Mouse (Mus musculus) heart, embryonic 11.5 days (tissue): Measurements from ENCODE around the gene Sfmbt2. TPM values are rescaled to one million over a fixed set of nuclear protein-coding genes. Genes with fewer than 3 reads are reported as not detected.

Experiments
- ATAC-seq: fragments of 200-750 bp; cut with Nextera tagmentation; replicated peaks from 2 replicates; pipeline ENCODE4 v1.8.0; 2017; ENCODE audit warnings: moderate library complexity; ENCODE audit not compliant: insufficient number of reproducible peaks, low FRiP score, low TSS enrichment
- H3K27ac ChIP-seq: fragments of 300-500 bp; sonication (generic); 2 replicates; pipeline ENCODE4 v1.5.1; 2014; ENCODE audit warnings: mild to moderate bottlenecking, low read depth, low read length
- H3K27me3 ChIP-seq: fragments of 300-500 bp; sonication (generic); 2 replicates; pipeline ENCODE4 v1.6.1; 2014; ENCODE audit warnings: mild to moderate bottlenecking, low read length, mixed read lengths; ENCODE audit not compliant: control insufficient read depth, insufficient read depth
- H3K36me3 ChIP-seq: fragments of 300-500 bp; sonication (generic); 2 replicates; pipeline ENCODE4 v1.6.1; 2014; ENCODE audit warnings: mild to moderate bottlenecking, low read length, moderate library complexity, mixed read lengths; ENCODE audit not compliant: control insufficient read depth, insufficient read depth
- H3K4me1 ChIP-seq: fragments of 300-500 bp; sonication (generic); 2 replicates; pipeline ENCODE4 v1.6.1; 2014; ENCODE audit warnings: low read length; ENCODE audit not compliant: control insufficient read depth, insufficient read depth
- H3K4me2 ChIP-seq: fragments of 300-500 bp; sonication (generic); 2 replicates; pipeline ENCODE4 v1.6.1; 2014; ENCODE audit warnings: mild to moderate bottlenecking, moderate library complexity
- H3K4me3 ChIP-seq: fragments of 300-500 bp; sonication (generic); 2 replicates; pipeline ENCODE4 v1.5.1; 2014; ENCODE audit warnings: low read depth, low read length
- H3K9ac ChIP-seq: fragments of 300-500 bp; sonication (generic); 2 replicates; pipeline ENCODE4 v1.6.1; 2014; ENCODE audit warnings: mild to moderate bottlenecking, low read depth, low read length, moderate library complexity
- H3K9me3 ChIP-seq: fragments of 300-500 bp; sonication (generic); replicated peaks from 2 replicates; pipeline ENCODE4 v1.6.1; 2016; ENCODE audit warnings: low read length; ENCODE audit not compliant: control insufficient read depth
- WGBS: fragments of 180-500 bp; shearing (Covaris S2); extraction: QIAGEN DNeasy Blood & Tissue Kit; methylation state at CpG from one replicate; pipeline ENCODE4 v1.1.7; 2014; ENCODE audit not compliant: insufficient replicate concordance; 5-methylcytosine and 5-hydroxymethylcytosine counted together
- polyA plus RNA-seq: library from polyadenylated mRNA; unstranded; fragments of >200 nt; fragmentation: Nextera tagmentation; extraction: Ambion mirVana; gene quantifications from 2 replicates; pipeline ENCODE4 v1.2.1, GENCODE M21; 2014

Gene Sfmbt2
- polyA plus RNA-seq, 1 experiment from 2014 or later: 1.5 TPM

DNA sequence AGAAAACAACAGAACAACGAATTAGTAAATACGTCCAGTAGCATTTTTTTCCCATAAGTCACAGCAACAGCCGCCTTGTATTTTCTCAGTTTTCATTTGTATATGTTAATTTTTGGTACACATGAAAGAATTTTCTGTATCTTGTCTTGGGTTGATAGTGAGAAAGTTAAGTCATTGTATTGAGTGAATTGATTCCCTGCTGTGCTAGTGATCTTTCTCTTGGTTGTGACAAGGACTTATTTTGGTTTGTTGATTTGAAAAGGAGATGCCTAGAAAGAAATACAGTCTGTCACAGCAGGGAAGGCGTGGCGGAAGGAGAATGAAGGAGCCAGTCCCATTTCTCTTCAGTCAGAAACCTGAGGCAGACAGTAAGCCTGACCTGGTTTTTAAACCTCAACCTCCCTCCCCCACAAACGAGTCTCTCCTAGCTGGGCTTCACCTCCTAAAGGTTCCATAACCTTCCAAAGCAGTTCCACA, 50.7 kb downstream of the Sfmbt2 start:
- no peak overlapping the region for H3K4me2 ChIP-seq
- no peak for ATAC-seq
- H3K9me3 ChIP-seq: no peaks in the 10 kb centered on the region
- H3K9ac ChIP-seq: no peak overlapping the region
- no peaks in the 10 kb centered on the region for H3K4me1 ChIP-seq
- no peaks in the 10 kb centered on the region for H3K27me3 ChIP-seq
- H3K36me3 ChIP-seq: no peaks in the 10 kb centered on the region
- 71% methylated on average over 6 of the region's 6 CpGs for WGBS
- H3K4me3 ChIP-seq: no peak overlapping the region
- no peak overlapping the region for H3K27ac ChIP-seq

DNA sequence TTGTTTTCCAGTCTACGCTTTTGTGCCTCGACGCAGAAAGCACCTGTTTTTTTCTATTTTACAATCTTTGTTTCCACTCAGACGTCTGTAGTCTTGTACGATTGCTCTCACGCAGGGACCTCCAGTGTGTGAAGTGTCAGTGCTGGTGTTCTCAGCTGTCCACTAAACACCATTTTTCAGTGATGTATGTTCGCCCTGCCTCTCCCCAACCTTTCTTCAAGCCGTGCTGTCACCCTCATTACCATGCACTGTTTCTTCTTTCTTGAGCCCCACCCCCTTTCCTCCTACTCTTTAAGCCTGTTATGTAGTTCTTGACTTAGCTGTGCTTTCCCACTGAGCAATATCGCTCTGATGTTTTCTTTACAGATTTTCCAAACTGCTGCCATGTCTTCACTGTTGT, 67.0 kb downstream of the Sfmbt2 start:
- H3K9me3 ChIP-seq: no peaks in the 10 kb centered on the region
- 70% methylated on average over 9 of the region's 9 CpGs for WGBS

DNA sequence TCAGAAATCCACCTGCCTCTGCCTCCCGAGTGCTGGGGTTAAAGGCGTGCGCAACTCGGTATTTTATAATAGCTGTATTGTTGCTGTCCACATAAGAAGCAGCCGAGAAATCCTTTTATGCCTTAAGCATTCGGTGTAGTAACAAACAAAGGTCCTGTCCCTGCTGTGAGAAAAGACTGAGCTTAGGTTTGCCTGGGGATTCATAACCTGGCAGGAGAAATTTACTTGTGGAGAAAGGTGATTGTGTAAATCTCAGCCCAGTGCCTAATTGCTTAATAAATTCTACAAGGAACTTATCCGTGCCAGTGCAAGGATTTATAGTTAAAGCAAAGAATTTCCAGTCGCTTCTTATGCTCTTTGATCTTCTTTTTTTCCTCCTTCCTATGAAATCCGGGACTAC, 71.5 kb downstream of the Sfmbt2 start:
- Histone ChIP-seq H3K4me3 (no peak overlapping the region), H3K4me2 (no peak overlapping the region), H3K9ac (no peak overlapping the region), H3K4me1 (no peaks in the 10 kb centered on the region), H3K9me3 (no peaks in the 10 kb centered on the region), H3K27ac (no peak overlapping the region), H3K36me3 (no peaks in the 10 kb centered on the region), H3K27me3 (no peaks in the 10 kb centered on the region)
- no peak for ATAC-seq
- WGBS: 79% methylated on average over 9 of the region's 9 CpGs

More for the DNA sequence above, 67.0 kb downstream of the Sfmbt2 start:
- H3K36me3 ChIP-seq: no peaks in the 10 kb centered on the region
- H3K4me3 ChIP-seq: no peak overlapping the region
- no peak for ATAC-seq
- no peaks in the 10 kb centered on the region for H3K27me3 ChIP-seq
- H3K4me2 ChIP-seq: no peak overlapping the region
- H3K4me1 ChIP-seq: no peaks in the 10 kb centered on the region
- H3K27ac ChIP-seq: no peak overlapping the region
- no peak overlapping the region for H3K9ac ChIP-seq

DNA sequence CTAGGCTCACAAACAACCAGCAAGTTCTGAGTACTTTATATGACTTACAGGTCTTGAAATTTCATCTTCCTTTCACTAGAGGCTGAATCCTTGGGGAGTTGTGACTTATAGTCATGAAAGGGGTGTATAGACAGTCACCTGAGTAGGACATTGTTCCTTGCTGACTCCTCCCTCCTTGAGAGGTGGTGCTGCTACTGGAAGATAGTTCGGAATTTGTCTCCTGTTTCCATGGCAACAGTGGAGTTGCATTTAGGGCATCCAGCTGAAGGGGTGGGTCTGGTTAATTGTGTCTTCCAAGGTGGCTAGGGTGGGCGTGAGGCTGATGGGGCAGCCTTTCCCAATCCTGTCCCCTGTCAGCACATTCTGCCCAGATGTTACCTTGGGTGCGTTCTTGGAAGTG, 83.3 kb downstream of the Sfmbt2 start:
- Histone ChIP-seq H3K36me3 (no peaks in the 10 kb centered on the region), H3K9me3 (no peaks in the 10 kb centered on the region), H3K4me1 (no peaks in the 10 kb centered on the region), H3K27me3 (no peaks in the 10 kb centered on the region), H3K4me2 (no peak overlapping the region), H3K4me3 (no peak overlapping the region), H3K9ac (no peak overlapping the region), H3K27ac (no peak overlapping the region)
- 65% methylated on average over 3 of the region's 3 CpGs for WGBS
- ATAC-seq: no peak

DNA sequence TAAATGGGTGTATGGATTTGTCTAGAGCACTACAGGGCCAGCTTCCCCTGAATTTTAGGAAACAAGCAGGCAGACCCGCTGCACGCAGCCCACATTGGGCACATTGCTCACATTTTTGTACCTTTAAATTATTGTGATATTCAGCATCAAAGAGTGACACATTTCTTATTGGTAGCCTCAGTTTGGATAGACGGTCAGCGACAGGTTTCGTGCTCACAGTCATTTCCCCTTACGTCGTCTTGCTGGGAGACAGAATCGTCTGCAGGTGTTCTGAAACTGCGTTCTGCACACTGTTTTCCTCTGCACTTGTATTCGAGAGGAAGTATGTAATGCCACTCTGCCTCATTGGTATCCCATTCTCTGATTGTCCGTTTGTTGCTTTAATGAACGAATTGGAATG, 88.0 kb downstream of the Sfmbt2 start:
- no peak overlapping the region for H3K4me2 ChIP-seq
- H3K27me3 ChIP-seq: no peaks in the 10 kb centered on the region
- H3K9ac ChIP-seq: no peak overlapping the region
- WGBS: 83% methylated on average over 12 of the region's 12 CpGs
- H3K36me3 ChIP-seq: no peaks in the 10 kb centered on the region
- H3K4me3 ChIP-seq: no peak overlapping the region
- no peak for ATAC-seq
- no peaks in the 10 kb centered on the region for H3K9me3 ChIP-seq
- no peaks in the 10 kb centered on the region for H3K4me1 ChIP-seq
- H3K27ac ChIP-seq: no peak overlapping the region

DNA sequence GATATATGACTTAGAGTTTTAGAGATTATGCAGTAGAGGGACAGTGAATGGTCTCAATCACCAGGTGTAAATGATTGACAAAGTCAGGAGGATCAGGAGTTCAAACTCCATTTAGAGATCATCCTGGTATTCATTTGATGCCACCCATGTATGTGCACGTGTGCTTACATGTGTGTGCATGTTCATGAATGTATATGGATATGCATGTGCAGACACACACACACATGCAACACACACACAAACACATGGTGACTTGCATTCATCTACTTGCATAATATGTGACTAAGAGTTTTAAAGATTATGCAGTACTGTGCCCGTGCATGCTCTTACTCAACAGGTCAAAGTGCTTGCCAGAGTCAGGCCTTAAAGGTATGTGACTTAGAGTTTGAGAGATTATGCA, 146.2 kb downstream of the Sfmbt2 start:
- Histone ChIP-seq H3K9ac (no peak overlapping the region), H3K36me3 (no peaks in the 10 kb centered on the region), H3K9me3 (no peaks in the 10 kb centered on the region), H3K4me2 (no peak overlapping the region), H3K4me3 (no peak overlapping the region), H3K27ac (no peak overlapping the region), H3K27me3 (no peaks in the 10 kb centered on the region), H3K4me1 (no peaks in the 10 kb centered on the region)
- no peak for ATAC-seq
- 81% methylated on average over 2 of the region's 2 CpGs for WGBS

DNA sequence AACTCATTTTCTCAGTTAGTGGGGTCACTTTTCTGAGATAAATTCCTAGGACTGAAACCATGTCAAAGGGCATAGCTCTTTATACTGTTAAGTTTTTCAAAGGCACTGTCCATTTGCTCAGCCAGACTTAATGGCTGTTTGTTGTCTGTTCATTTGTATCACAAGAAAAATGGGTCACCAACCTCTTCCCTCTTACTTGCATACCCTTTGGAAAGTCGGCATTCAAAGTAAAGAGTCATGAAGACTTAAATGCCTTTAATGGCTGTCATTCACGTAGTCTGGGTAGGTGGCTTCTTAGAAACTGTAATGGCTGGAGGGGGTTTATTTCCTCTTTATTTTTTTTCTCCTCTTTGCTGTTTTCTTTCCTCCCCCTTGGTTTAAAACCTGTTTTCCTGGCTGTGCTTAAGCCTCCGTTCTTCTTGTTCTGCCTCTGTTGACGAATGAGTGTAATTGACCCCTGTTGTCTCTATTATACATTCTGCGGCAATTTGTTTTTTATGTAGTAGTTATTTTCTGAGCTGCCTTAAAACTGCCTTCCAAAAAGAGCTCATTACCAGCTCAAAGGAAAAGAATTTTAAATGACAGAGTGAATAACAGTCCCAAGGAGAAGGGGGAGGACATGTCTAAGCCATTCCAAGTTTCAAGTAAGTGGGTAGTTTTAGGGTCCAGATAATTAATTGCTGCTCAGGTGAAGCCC, 151.6 kb downstream of the Sfmbt2 start:
- no peaks in the 10 kb centered on the region for H3K27me3 ChIP-seq
- no peak for ATAC-seq
- WGBS: 69% methylated on average over 5 of the region's 5 CpGs

DNA sequence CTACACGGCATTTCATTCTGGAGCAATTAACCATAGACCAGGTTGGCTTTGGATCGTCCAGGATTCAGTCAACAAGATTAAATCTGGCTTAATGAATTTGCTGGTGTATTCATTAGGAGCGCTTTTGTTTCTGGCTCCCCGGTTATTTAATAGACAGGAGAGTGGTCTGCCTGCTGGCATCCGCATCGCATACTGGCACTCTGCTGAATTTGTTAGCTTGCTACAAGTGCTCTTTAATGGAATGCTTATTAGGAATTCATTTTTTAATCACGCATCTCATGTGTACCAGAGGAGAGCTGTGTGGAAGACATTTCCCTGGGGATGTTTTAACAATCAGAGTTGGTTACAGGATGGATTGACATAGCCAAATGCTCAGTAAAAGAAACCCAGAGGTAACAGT, 155.3 kb downstream of the Sfmbt2 start:
- H3K4me1 ChIP-seq: no peaks in the 10 kb centered on the region
- H3K4me2 ChIP-seq: no peak overlapping the region
- no peaks in the 10 kb centered on the region for H3K36me3 ChIP-seq
- H3K27me3 ChIP-seq: no peaks in the 10 kb centered on the region
- H3K9ac ChIP-seq: no peak overlapping the region
- WGBS: 89% methylated on average over 7 of the region's 7 CpGs
- H3K27ac ChIP-seq: no peak overlapping the region
- H3K4me3 ChIP-seq: no peak overlapping the region
- no peaks in the 10 kb centered on the region for H3K9me3 ChIP-seq
- no peak for ATAC-seq

More for the DNA sequence above, 151.6 kb downstream of the Sfmbt2 start:
- Histone ChIP-seq H3K9me3 (no peaks in the 10 kb centered on the region), H3K9ac (no peak overlapping the region), H3K36me3 (no peaks in the 10 kb centered on the region), H3K4me3 (no peak overlapping the region), H3K4me1 (no peaks in the 10 kb centered on the region), H3K27ac (no peak overlapping the region), H3K4me2 (no peak overlapping the region)

DNA sequence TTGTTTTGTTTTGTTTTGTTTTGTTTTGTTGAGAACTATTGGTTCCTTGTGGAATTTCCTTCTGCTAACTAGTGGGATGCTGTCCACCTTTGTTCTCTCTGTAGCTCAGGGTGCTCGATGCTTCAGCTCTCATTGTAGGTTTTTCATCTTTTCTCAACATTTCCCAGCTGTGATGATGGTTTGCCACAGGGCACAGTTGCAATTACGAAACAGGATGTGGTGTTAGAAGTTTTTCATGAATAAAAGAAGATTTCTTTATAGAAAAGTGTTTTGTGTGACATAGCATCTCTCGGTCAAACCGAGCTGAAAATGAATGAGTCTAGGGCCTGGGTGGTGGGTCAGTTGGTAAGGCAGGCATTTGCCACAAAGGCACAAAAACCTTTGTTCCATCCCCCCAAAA, 171.5 kb downstream of the Sfmbt2 start:
- Histone ChIP-seq H3K4me1 (no peaks in the 10 kb centered on the region), H3K27ac (no peak overlapping the region), H3K9ac (no peak overlapping the region), H3K36me3 (no peaks in the 10 kb centered on the region), H3K27me3 (no peaks in the 10 kb centered on the region), H3K4me3 (no peak overlapping the region), H3K4me2 (no peak overlapping the region), H3K9me3 (no peaks in the 10 kb centered on the region)
- no peak for ATAC-seq
- WGBS: 88% methylated on average over 4 of the region's 4 CpGs
